Mouse (Mus musculus): ENCODE measurements around the gene Olfr1044. TPM values are rescaled to one million over a fixed set of nuclear protein-coding genes. Genes with fewer than 3 reads are reported as not detected.
"Not testable (repeated sequence)": the region's sequence is repeated elsewhere in the genome, so short reads cannot be mapped to it uniquely, and the experiment has no call there.

Olfr1044 gene
- not detected in 2 replicates for polyA plus RNA-seq (2012; rRNA removed)

GRCm38 (mm10) chr2:86177720-86178119 is at the start of gene Olfr1044:
Gene Olfr1044, minus strand, starts transcription at chr2:86177820.
- no peak for DNase-seq (ENCODE audit: extremely low spot score in 1 of 2, low spot score in 1 of 2)

- DNase-seq (ENCODE audit: extremely low spot score in 1 of 2, low spot score in 1 of 2): no peak
Measured at GRCm38 (mm10) chr2:86219214-86219613, 41.6 kb upstream of the Olfr1044 start, which contains the start of gene Olfr1046. Gene Olfr1046, minus strand, starts transcription at chr2:86219314.

GRCm38 (mm10) chr2:86202909-86203308 is 25.3 kb upstream of the Olfr1044 start, which contains the start of gene Olfr1045:
Gene Olfr1045, minus strand, starts transcription at chr2:86203009.
- DNase-seq (ENCODE audit: extremely low spot score in 1 of 2, low spot score in 1 of 2): no peak

DNA sequence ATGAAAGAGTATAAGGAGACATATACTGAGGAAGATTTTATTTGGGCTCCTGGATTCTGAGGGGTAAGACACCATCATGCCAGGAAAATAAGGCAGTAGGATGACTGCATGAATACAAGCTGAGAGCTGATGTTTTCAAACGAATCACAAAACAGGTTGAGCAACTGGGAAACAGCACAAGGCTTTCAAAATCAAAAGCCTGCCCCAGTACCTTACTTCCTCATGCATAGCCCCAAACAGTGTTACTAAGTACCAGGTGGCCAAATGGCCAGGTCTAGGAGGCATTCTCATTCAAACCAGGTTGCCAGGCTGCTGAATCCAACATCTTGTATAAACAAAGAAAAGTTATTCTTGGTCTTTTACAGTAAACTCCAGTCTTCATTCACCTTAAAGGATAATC is 18.2 kb upstream of the Olfr1044 start:
- no peak for DNase-seq (ENCODE audit: extremely low spot score in 1 of 2, low spot score in 1 of 2)

GRCm38 (mm10) chr2:86185583-86185982 is 8.0 kb upstream of the Olfr1044 start, which contains the start of gene Olfr52:
Gene Olfr52, minus strand, starts transcription at chr2:86185683.
- DNase-seq (ENCODE audit: extremely low spot score in 1 of 2, low spot score in 1 of 2): no peak

GRCm38 (mm10) chr2:86179950-86180349 is 2.3 kb upstream of the Olfr1044 start:
- no peak for DNase-seq (ENCODE audit: extremely low spot score in 1 of 2, low spot score in 1 of 2)

DNA sequence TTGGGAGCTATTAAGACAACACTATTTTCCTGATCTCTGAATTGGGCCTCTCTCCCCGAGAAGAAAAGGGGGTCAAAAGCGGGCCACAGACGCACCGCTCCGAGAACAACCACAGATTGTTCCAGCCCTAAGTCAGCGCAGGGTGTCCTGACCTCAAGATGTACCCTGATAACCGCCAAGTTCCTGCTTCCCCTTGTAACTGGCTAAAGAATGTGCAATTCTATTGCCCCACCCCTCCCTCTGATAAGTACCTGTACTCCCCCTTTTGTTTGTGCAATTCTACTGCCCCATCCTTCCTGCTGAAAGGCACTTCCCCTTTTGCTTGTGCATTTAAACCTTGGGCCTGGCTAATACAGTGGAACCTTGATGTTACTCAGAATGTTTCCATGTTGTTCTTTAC is 2.2 kb downstream of the Olfr1044 start:
- not testable (repeated sequence) for DNase-seq (ENCODE audit: extremely low spot score in 1 of 2, low spot score in 1 of 2)

DNA sequence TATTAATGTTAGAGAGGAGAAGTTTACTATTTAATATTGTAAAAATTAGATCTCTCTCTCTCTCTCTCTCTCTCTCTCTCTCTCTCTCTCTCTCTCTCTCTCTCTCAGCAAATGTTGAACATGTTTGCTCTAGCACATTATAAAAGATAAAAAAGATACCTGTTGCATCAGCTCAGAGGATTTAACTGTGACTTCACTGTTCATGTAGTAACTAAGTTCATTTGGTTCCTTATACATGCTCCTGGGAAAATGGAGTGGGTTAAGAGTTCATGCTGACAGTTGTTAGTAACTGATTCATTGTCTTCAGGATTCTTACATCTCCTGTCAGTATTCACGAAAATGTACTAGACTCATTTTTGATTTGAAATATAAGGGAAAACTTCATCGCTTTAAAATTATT is 10.2 kb downstream of the Olfr1044 start, which contains the start of gene Olfr1043:
Gene Olfr1043 (minus strand): TSS at position 101 of the 400 bp plus-strand sequence.
- no peak for DNase-seq (ENCODE audit: extremely low spot score in 1 of 2, low spot score in 1 of 2)

DNA sequence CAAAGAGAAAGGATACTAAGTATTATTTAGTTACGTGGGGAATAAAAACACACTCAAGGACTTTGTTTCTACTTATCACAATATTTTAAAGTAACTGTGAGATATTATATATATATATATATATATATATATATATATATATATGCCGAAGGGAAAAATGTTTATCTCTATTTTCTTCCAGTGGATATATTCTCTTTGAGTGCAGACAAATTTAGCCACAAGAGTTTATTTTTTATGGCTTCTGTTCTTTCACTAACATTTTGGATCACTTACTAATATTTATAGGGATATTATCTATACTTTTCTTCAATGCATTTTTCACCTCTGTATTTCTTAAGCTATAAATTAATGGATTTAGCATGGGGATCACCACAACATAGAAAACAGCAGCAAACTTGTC is 15.9 kb downstream of the Olfr1044 start, which contains the start of gene Olfr1042:
Gene Olfr1042 (minus strand): TSS at position 101 of the 400 bp plus-strand sequence.
- DNase-seq (ENCODE audit: extremely low spot score in 1 of 2, low spot score in 1 of 2): no peak

DNA sequence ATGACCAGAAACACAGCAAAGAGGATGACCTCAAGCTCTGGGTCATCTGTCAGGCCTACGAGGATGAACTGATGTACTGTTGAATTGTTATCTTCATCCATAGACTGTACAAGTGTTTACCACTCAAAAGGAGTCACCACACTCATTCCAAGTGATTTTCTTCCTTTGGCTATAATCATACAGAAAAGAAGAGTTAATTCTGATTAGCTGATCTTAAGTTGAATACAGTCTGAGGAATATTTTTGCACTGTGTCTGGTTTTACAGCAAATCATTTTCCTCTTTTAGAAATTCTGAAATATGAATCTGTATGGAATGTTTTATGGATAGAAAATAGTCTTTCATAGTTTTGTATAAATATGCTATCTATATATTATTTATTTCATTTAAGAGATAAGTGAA is 31.0 kb downstream of the Olfr1044 start, which contains the start of gene Olfr1040:
Gene Olfr1040 (minus strand): TSS at position 101 of the 400 bp plus-strand sequence.
- no peak for DNase-seq (ENCODE audit: extremely low spot score in 1 of 2, low spot score in 1 of 2)

- no peak for DNase-seq (ENCODE audit: extremely low spot score in 1 of 2, low spot score in 1 of 2)
Measured at GRCm38 (mm10) chr2:86135828-86136227, 41.8 kb downstream of the Olfr1044 start, which contains the start of gene Olfr1039. Gene Olfr1039, minus strand, starts transcription at chr2:86135928.

Other genes starting within 250 kb of the Olfr1044 start
- not detected in 2 replicates for gene Olfr1028, start 227.4 kb downstream of the Olfr1044 start, polyA plus RNA-seq (2012; rRNA removed)
- gene Olfr1029, start 203.9 kb downstream of the Olfr1044 start, polyA plus RNA-seq (2012; rRNA removed): 0.08 and 0.11 TPM in 2 replicates
- gene Olfr1030, start 198.5 kb downstream of the Olfr1044 start, polyA plus RNA-seq (2012; rRNA removed): 0.04 TPM in 1 of 2 replicates, not detected in the other
- not detected in 2 replicates for gene Olfr1031, start 187.5 kb downstream of the Olfr1044 start, polyA plus RNA-seq (2012; rRNA removed)
- not detected in 2 replicates for gene Olfr1032, start 172.3 kb downstream of the Olfr1044 start, polyA plus RNA-seq (2012; rRNA removed)
- 0.11 and 0.16 TPM in 2 replicates for gene Olfr1033, start 157.2 kb downstream of the Olfr1044 start, polyA plus RNA-seq (2012; rRNA removed)
- 0.02 TPM in 1 of 2 replicates, not detected in the other for gene Olfr1034, start 132.0 kb downstream of the Olfr1044 start, polyA plus RNA-seq (2012; rRNA removed)
- gene Olfr1036, start 103.8 kb downstream of the Olfr1044 start, polyA plus RNA-seq (2012; rRNA removed): not detected in 2 replicates
- not detected in 2 replicates for gene Olfr1037, start 90.4 kb downstream of the Olfr1044 start, polyA plus RNA-seq (2012; rRNA removed)
- gene Olfr1039, start 41.9 kb downstream of the Olfr1044 start, polyA plus RNA-seq (2012; rRNA removed): not detected in 2 replicates
- not detected in 2 replicates for gene Olfr1040, start 31.1 kb downstream of the Olfr1044 start, polyA plus RNA-seq (2012; rRNA removed)
- not detected in 2 replicates for gene Olfr1042, start 16.0 kb downstream of the Olfr1044 start, polyA plus RNA-seq (2012; rRNA removed)
- not detected in 2 replicates for gene Olfr1043, start 10.3 kb downstream of the Olfr1044 start, polyA plus RNA-seq (2012; rRNA removed)
- 0.10 TPM in 1 of 2 replicates, not detected in the other for gene Olfr52, start 7.9 kb upstream of the Olfr1044 start, polyA plus RNA-seq (2012; rRNA removed)
- 0.04 and 0.12 TPM in 2 replicates for gene Olfr1045, start 25.2 kb upstream of the Olfr1044 start, polyA plus RNA-seq (2012; rRNA removed)
- gene Olfr1046, start 41.5 kb upstream of the Olfr1044 start, polyA plus RNA-seq (2012; rRNA removed): not detected in 2 replicates
- gene Olfr1047, start 53.6 kb upstream of the Olfr1044 start, polyA plus RNA-seq (2012; rRNA removed): not detected in 2 replicates
- gene Olfr1048, start 62.5 kb upstream of the Olfr1044 start, polyA plus RNA-seq (2012; rRNA removed): 0.02 TPM in 1 of 2 replicates, not detected in the other
- gene Olfr1049, start 80.5 kb upstream of the Olfr1044 start, polyA plus RNA-seq (2012; rRNA removed): not detected in 2 replicates
- not detected in 2 replicates for gene Olfr1051, start 101.3 kb upstream of the Olfr1044 start, polyA plus RNA-seq (2012; rRNA removed)
- gene Olfr1052, start 114.6 kb upstream of the Olfr1044 start, polyA plus RNA-seq (2012; rRNA removed): 0.11 TPM in 1 of 2 replicates, not detected in the other
- gene Olfr1053, start 137.5 kb upstream of the Olfr1044 start, polyA plus RNA-seq (2012; rRNA removed): not detected in 2 replicates
- gene Olfr1054, start 157.6 kb upstream of the Olfr1044 start, polyA plus RNA-seq (2012; rRNA removed): 0.06 TPM in 1 of 2 replicates, not detected in the other
- gene Olfr1055, start 172.5 kb upstream of the Olfr1044 start, polyA plus RNA-seq (2012; rRNA removed): 0.11 TPM in 1 of 2 replicates, not detected in the other
- not detected in 2 replicates for gene Olfr1056, start 184.6 kb upstream of the Olfr1044 start, polyA plus RNA-seq (2012; rRNA removed)
- not detected in 2 replicates for gene Olfr1057, start 200.6 kb upstream of the Olfr1044 start, polyA plus RNA-seq (2012; rRNA removed)
- gene Olfr1058, start 210.7 kb upstream of the Olfr1044 start, polyA plus RNA-seq (2012; rRNA removed): not detected in 2 replicates
- not detected in 2 replicates for gene Olfr1061, start 236.2 kb upstream of the Olfr1044 start, polyA plus RNA-seq (2012; rRNA removed)
- not detected in 2 replicates for gene Olfr1062, start 248.9 kb upstream of the Olfr1044 start, polyA plus RNA-seq (2012; rRNA removed)